In the genomic region with DNA sequence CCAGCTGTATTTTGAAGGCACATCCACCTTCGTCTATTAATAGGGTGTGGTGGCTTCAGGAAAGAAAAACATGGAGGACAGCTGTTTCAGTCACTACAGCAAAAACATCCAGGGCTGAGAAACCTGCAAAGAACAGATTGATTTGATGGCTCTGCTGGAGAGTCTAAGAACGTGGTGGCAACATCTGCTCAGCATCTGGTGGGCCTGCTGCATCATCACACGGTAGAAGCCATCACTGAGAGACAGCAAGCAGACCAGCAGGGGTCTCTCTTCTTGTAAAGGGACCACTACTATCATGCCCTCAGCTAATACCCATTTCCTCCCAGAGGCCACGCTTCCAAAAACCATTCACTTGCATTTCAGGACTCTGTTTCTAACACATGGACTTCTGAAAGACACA, we compare ENCODE assay signal across 16 mouse cellular contexts. TPM values are rescaled to one million over a fixed set of nuclear protein-coding genes. Genes with fewer than 3 reads are reported as not detected.
DNase-seq lines count a peak whose midpoint lies in the region; ATAC-seq and TF ChIP-seq lines count a peak whose summit lies in the region.
"Had no signal": no experiment of that assay in that cellular context is flagged by ENCODE, and none has a peak within 500 bp of the region (broad histone marks: within the 10 kb centered on the region; RNA-seq: fewer than 3 reads in every experiment).

No protein-coding gene starts in this region.

- TF ChIP-seq POLR2A in CH12.LX (IDR thresholded peaks at IDR 0.05; ENCODE audit: low read depth, low read length) = no peak

- no peak for ATAC-seq in kidney, postnatal 0 days (replicated peaks; ENCODE audit: low FRiP score, low read depth)
- ATAC-seq: forebrain, embryonic 14.5 days had no signal

- no peak for DNase-seq in kidney, postnatal 0 days (ENCODE audit: low spot score)
- no peak for DNase-seq in kidney, postnatal 14 days
- DNase-seq in CH12.LX (ENCODE audit: extremely low read depth) = no peak
- DNase-seq in embryonic facial prominence, embryonic 10.5 days (ENCODE audit: low spot score) = peak; percentile 45
- DNase-seq in naive thymus-derived CD4-positive, alpha-beta T cell, adult 2 months (ENCODE audit: low read depth) = peak; percentile 17
- DNase-seq in left cerebral cortex, adult 11 months (ENCODE audit: low spot score) = no peak
- no peak for DNase-seq in layer of hippocampus, postnatal 10 days (ENCODE audit: low spot score in 2 of 2)
- DNase-seq in testis, postnatal 14 days (ENCODE audit: low spot score) = no peak
- DNase-seq: kidney, adult 8-10 months had no signal

- 51% methylated on average over 4 of the region's 4 CpGs for whole genome bisulfite sequencing in kidney, postnatal 0 days
- 59% methylated on average over 4 of the region's 4 CpGs for WGBS in embryonic facial prominence, embryonic 10.5 days

- no peaks in the 10 kb centered on the region for H3K9me3 ChIP-seq in kidney, postnatal 0 days (replicated peaks; ENCODE audit: low read length)
- H3K9me3 ChIP-seq in CH12.LX (replicated peaks; ENCODE audit: low read length) = no peaks in the 10 kb centered on the region
- no peaks in the 10 kb centered on the region for H3K9me3 ChIP-seq in embryonic facial prominence, embryonic 10.5 days

- TF ChIP-seq EP300 in CH12.LX (IDR thresholded peaks at IDR 0.05; ENCODE audit: low read length) = no peak

- H3K9ac ChIP-seq in kidney, postnatal 0 days (ENCODE audit: low read depth, low read length) = no peak overlapping the region
- H3K9ac ChIP-seq in CH12.LX (ENCODE audit: insufficient read depth, low read depth) = no peak overlapping the region

- TF ChIP-seq RAD21 in CH12.LX (IDR thresholded peaks at IDR 0.05; ENCODE audit: low read depth, low read length) = peak; percentile 9; the same call in 1 of the 2 replicates

- no peak overlapping the region for H3K27ac ChIP-seq in kidney, postnatal 0 days
- no peak overlapping the region for H3K27ac ChIP-seq in CH12.LX (ENCODE audit: insufficient read depth, low read depth)
- H3K27ac ChIP-seq in embryonic facial prominence, embryonic 10.5 days (replicated peaks) = 0 out of 2 replicates have a peak overlapping the region, but pooled peaks have one; percentile 31
- H3K27ac ChIP-seq: macrophage had no signal

- no peaks in the 10 kb centered on the region for H3K36me3 ChIP-seq in kidney, postnatal 0 days (ENCODE audit: insufficient read depth, low read length)
- H3K36me3 ChIP-seq in CH12.LX (replicated peaks in 1 of 2; ENCODE audit: control insufficient read depth in 1 of 2, insufficient read depth in 1 of 2, low read length in 1 of 2) = no peaks in the 10 kb centered on the region
- H3K36me3 ChIP-seq in embryonic facial prominence, embryonic 10.5 days (replicated peaks) = no peaks in the 10 kb centered on the region

- in situ Hi-C loops in CH12.LX (cut with MboI; ENCODE audit: low pct_ligation_motif_present, low pct_unique_long_range_greater_than_20kb, low sequenced_read_pairs) = no loop called here

- no peak overlapping the region for H3K4me3 ChIP-seq in kidney, postnatal 0 days (replicated peaks; ENCODE audit: low read depth, low read length)
- H3K4me3 ChIP-seq in CH12.LX (replicated peaks in 1 of 3; ENCODE audit: low read depth in 2 of 3, low read length in 2 of 3, poor library complexity in 1 of 3) = no peak overlapping the region
- no peak overlapping the region for H3K4me3 ChIP-seq in embryonic facial prominence, embryonic 10.5 days

- no peaks in the 10 kb centered on the region for H3K79me2 ChIP-seq in CH12.LX (replicated peaks; ENCODE audit: control insufficient read depth, extremely low read depth, insufficient read depth, poor library complexity, severe bottlenecking)

- TF ChIP-seq CTCF in kidney, postnatal 0 days (IDR thresholded peaks at IDR 0.05; ENCODE audit: low read depth) = peak; percentile 29; the same call in 1 of the 2 replicates
- TF ChIP-seq CTCF in CH12.LX (conservative IDR thresholded peaks at IDR 0.05 in 1 of 2, IDR thresholded peaks at IDR 0.05 in 1 of 2; ENCODE audit: low read depth in 2 of 2, low read length in 2 of 2) = peak in 1 of 2 experiments; percentile 52; a peak in 2 of 4 replicates

- dilution Hi-C loops in CH12.LX (cut with MboI; ENCODE audit: extremely low pct_ligation_motif_present, extremely low pct_unique_long_range_greater_than_20kb, low sequenced_read_pairs) = no loop called here

- no peak overlapping the region for H3K4me2 ChIP-seq in kidney, postnatal 0 days (ENCODE audit: low read length)
- no peak overlapping the region for H3K4me2 ChIP-seq in CH12.LX (ENCODE audit: insufficient read depth, low read depth, poor library complexity, severe bottlenecking)

- peaks cover 6% of the 10 kb centered on the region; the same call in 1 of the 2 replicates for H3K27me3 ChIP-seq in kidney, postnatal 0 days (ENCODE audit: insufficient read depth, low read length)
- H3K27me3 ChIP-seq in CH12.LX (replicated peaks) = no peaks in the 10 kb centered on the region
- H3K27me3 ChIP-seq in embryonic facial prominence, embryonic 10.5 days (replicated peaks; ENCODE audit: low read depth, poor library complexity, severe bottlenecking) = 0 out of 2 replicates have a peak, but pooled peaks cover 5% of the 10 kb centered on the region

- no peaks in the 10 kb centered on the region for H3K4me1 ChIP-seq in kidney, postnatal 0 days (replicated peaks; ENCODE audit: insufficient read depth, low read length)
- H3K4me1 ChIP-seq in CH12.LX (ENCODE audit: control insufficient read depth in 1 of 2, insufficient read depth in 2 of 2) = peaks cover 6 to 22% of the 10 kb centered on the region in 2 experiments
- H3K4me1 ChIP-seq in embryonic facial prominence, embryonic 10.5 days = peaks cover 55% of the 10 kb centered on the region

TF ChIP-seq in CH12.LX, 34 proteins besides CTCF, POLR2A, EP300 and RAD21:
- TF ChIP-seq ZC3H11A (IDR thresholded peaks at IDR 0.05; ENCODE audit: low read depth, low read length) = no peak
- TF ChIP-seq SMC3 (IDR thresholded peaks at IDR 0.05; ENCODE audit: low read depth, low read length) = peak; percentile 48
- TF ChIP-seq SIN3A (IDR thresholded peaks at IDR 0.05; ENCODE audit: low read length) = no peak
- TF ChIP-seq ZNF384 (IDR thresholded peaks at IDR 0.05; ENCODE audit: low read depth, low read length) = no peak
- no peak for TF ChIP-seq MAFK (IDR thresholded peaks at IDR 0.05; ENCODE audit: insufficient replicate concordance, low read length)
- no peak for TF ChIP-seq NELFE (IDR thresholded peaks at IDR 0.05; ENCODE audit: low read depth, low read length)

RNA-seq across cellular contexts. Expression of a gene that starts 4.1 kb away (rescaled TPM):
- polyA plus RNA-seq in kidney, postnatal 0 days (2015; fragmentation: Nextera tagmentation; extraction: Ambion mirVana) = 0.50 and 0.59 TPM in 2 replicates
- total RNA-seq in CH12.LX (2012; rRNA removed) (not detected in 2 replicates), CH12.LX (2014; rRNA removed) (not detected in 2 replicates)
- 0.22 TPM in 1 of 2 replicates, not detected in the other for polyA plus RNA-seq in CH12.LX (2012; ENCODE audit: insufficient read length, low read depth)
- 0.10 and 0.22 TPM in 2 replicates for polyA plus RNA-seq in embryonic facial prominence, embryonic 10.5 days (2016; fragmentation: Nextera tagmentation; extraction: Ambion mirVana)
- total RNA-seq in layer of hippocampus, postnatal 10 days (2021) = not detected
- total RNA-seq: hematopoietic stem cell, adult 5-6 weeks; left cerebral cortex, adult 8-10 months; MEL had no signal
- polyA plus RNA-seq: cortical plate, adult 2 months; forebrain, embryonic 14.5 days; gonadal fat pad, adult 2 months; macrophage had no signal

RNA-seq across cellular contexts. Expression of a gene that starts 56.7 kb away (rescaled TPM):
- polyA plus RNA-seq in kidney, postnatal 0 days (2015; fragmentation: Nextera tagmentation; extraction: Ambion mirVana) = 16.3 and 16.8 TPM in 2 replicates
- total RNA-seq in CH12.LX (2012; rRNA removed) (not detected in 2 replicates), CH12.LX (2014; rRNA removed) (not detected in 2 replicates)
- not detected in 2 replicates for polyA plus RNA-seq in CH12.LX (2012; ENCODE audit: insufficient read length, low read depth)
- polyA plus RNA-seq in embryonic facial prominence, embryonic 10.5 days (2016; fragmentation: Nextera tagmentation; extraction: Ambion mirVana) = 10.7 and 11.3 TPM in 2 replicates
- 10 to 100 TPM; 26.5 to 31.0 TPM for total RNA-seq in layer of hippocampus, postnatal 10 days (2021)
- total RNA-seq: MEL had no signal

Comparison
In these comparisons a context has a peak if more than half of its experiments do, and no peak if none do; other contexts are left out.
1. DNase-seq: peak in embryonic facial prominence, embryonic 10.5 days (single experiment) and naive thymus-derived CD4-positive, alpha-beta T cell, adult 2 months (single experiment); none in kidney, postnatal 0 days (single experiment), kidney, postnatal 14 days (single experiment), CH12.LX (single experiment), left cerebral cortex, adult 11 months (single experiment), layer of hippocampus, postnatal 10 days (0 of 2) and testis, postnatal 14 days (single experiment).
2. RNA of a gene that starts 56.7 kb away (polyA plus RNA-seq): 16.3 to 16.8 TPM in kidney, postnatal 0 days and 10.7 to 11.3 TPM in embryonic facial prominence, embryonic 10.5 days; not detected in CH12.LX; every median in the first group is over 10 times any median in the second.